12 mouse cellular contexts compared by ENCODE assay signal in genomic region chr11:117392251-117392650, GRCm38 (mm10).
A peak's percentile ranks its signal among the peaks of the same experiment; 100 is the strongest.
DNase-seq lines count a peak whose midpoint lies in the region; ATAC-seq and TF ChIP-seq lines count a peak whose summit lies in the region.
"Had no signal": no experiment of that assay in that cellular context is flagged by ENCODE, and none has a peak within 500 bp of the region (broad histone marks: within the 10 kb centered on the region; RNA-seq: fewer than 3 reads in every experiment).

No protein-coding gene starts in this region.

- 88% methylated on average over 2 of the region's 2 CpGs for WGBS in forebrain, postnatal 0 days
- 83% methylated on average over 2 of the region's 2 CpGs for WGBS in forebrain, embryonic 12.5 days
- WGBS in lung, postnatal 0 days, result 71% methylated on average over 2 of the region's 2 CpGs

- no peaks in the 10 kb centered on the region for H3K79me2 ChIP-seq in MEL (ENCODE audit: control insufficient read depth, insufficient read depth, low read length, poor library complexity)

- no peak for TF ChIP-seq EP300 in lung, postnatal 0 days (IDR thresholded peaks at IDR 0.05)
- TF ChIP-seq EP300 in MEL (IDR thresholded peaks at IDR 0.05; ENCODE audit: low read depth in 1 of 2, low read length in 2 of 2), result no peak

- peak; percentile 68 for TF ChIP-seq RAD21 in MEL (IDR thresholded peaks at IDR 0.05; ENCODE audit: low read depth, low read length)

- no peak for DNase-seq in forebrain, postnatal 0 days
- no peak for DNase-seq in lung, postnatal 0 days (ENCODE audit: low spot score)
- no peak for DNase-seq in lung, postnatal 25 days (ENCODE audit: low spot score)
- peak; percentile 78 for DNase-seq in MEL (ENCODE audit: low read depth, low spot score)
- DNase-seq in naive thymus-derived CD4-positive, alpha-beta T cell, adult 2 months (ENCODE audit: low read depth), result peak; percentile 48
- no peak for DNase-seq in c-Kit-positive CD71-positive TER-119-positive erythroid progenitor cells, embryonic 14.5 days (ENCODE audit: low spot score)
- DNase-seq in heart, adult 9 months (ENCODE audit: low spot score in 2 of 2), result no peak
- DNase-seq: cerebellum, adult 18-20 months; heart, postnatal 10 days had no signal

- no peaks in the 10 kb centered on the region for H3K27me3 ChIP-seq in forebrain, postnatal 0 days (ENCODE audit: insufficient read depth, low read length)
- peaks cover 41% of the 10 kb centered on the region for H3K27me3 ChIP-seq in forebrain, embryonic 12.5 days
- peaks cover 15% of the 10 kb centered on the region; the same call in 1 of the 2 replicates for H3K27me3 ChIP-seq in lung, postnatal 0 days (replicated peaks; ENCODE audit: insufficient read depth, low read length)
- H3K27me3 ChIP-seq in MEL (ENCODE audit: control insufficient read depth in 1 of 2, insufficient read depth in 2 of 2, low read length in 2 of 2), result no peaks in the 10 kb centered on the region; a peak in 1 of 4 replicates

- no peaks in the 10 kb centered on the region for H3K9me3 ChIP-seq in forebrain, postnatal 0 days (ENCODE audit: low read length)
- H3K9me3 ChIP-seq in forebrain, embryonic 12.5 days, result no peaks in the 10 kb centered on the region
- no peaks in the 10 kb centered on the region for H3K9me3 ChIP-seq in lung, postnatal 0 days (ENCODE audit: low read length)
- H3K9me3 ChIP-seq in MEL (replicated peaks; ENCODE audit: insufficient read depth, low read length), result no peaks in the 10 kb centered on the region
- H3K9me3 ChIP-seq: forebrain, embryonic 13.5 days; neural tube, embryonic 12.5 days had no signal

- TF ChIP-seq POLR2A in MEL (IDR thresholded peaks at IDR 0.05; ENCODE audit: control insufficient read depth in 1 of 2, insufficient read depth in 1 of 2, low read depth in 1 of 2, low read length in 2 of 2, poor library complexity in 1 of 2), result no peak

- H3K4me2 ChIP-seq in forebrain, postnatal 0 days (ENCODE audit: low read depth), result no peak overlapping the region
- H3K4me2 ChIP-seq in forebrain, embryonic 12.5 days, result no peak overlapping the region
- no peak overlapping the region for H3K4me2 ChIP-seq in lung, postnatal 0 days (replicated peaks; ENCODE audit: low read depth, low read length)
- H3K4me2 ChIP-seq: forebrain, embryonic 13.5 days; neural tube, embryonic 12.5 days had no signal

- no peaks in the 10 kb centered on the region for H3K36me3 ChIP-seq in forebrain, postnatal 0 days (ENCODE audit: insufficient read depth)
- no peaks in the 10 kb centered on the region for H3K36me3 ChIP-seq in forebrain, embryonic 12.5 days (replicated peaks)
- no peaks in the 10 kb centered on the region for H3K36me3 ChIP-seq in lung, postnatal 0 days (ENCODE audit: insufficient read depth, low read length)
- no peaks in the 10 kb centered on the region for H3K36me3 ChIP-seq in MEL (ENCODE audit: control insufficient read depth in 1 of 2, insufficient read depth in 2 of 2, low read length in 2 of 2)
- H3K36me3 ChIP-seq: neural tube, embryonic 12.5 days had no signal

- no peak overlapping the region for H3K9ac ChIP-seq in forebrain, postnatal 0 days
- no peak overlapping the region for H3K9ac ChIP-seq in forebrain, embryonic 12.5 days
- H3K9ac ChIP-seq in lung, postnatal 0 days (replicated peaks; ENCODE audit: low read depth), result no peak overlapping the region
- H3K9ac ChIP-seq in MEL (ENCODE audit: control insufficient read depth, low read depth, low read length, poor library complexity, severe bottlenecking), result no peak overlapping the region
- H3K9ac ChIP-seq: forebrain, embryonic 13.5 days; neural tube, embryonic 12.5 days had no signal

- H3K4me1 ChIP-seq in forebrain, postnatal 0 days (ENCODE audit: insufficient read depth), result peaks cover 15% of the 10 kb centered on the region; the same call in 1 of the 2 replicates
- peaks cover 32% of the 10 kb centered on the region for H3K4me1 ChIP-seq in forebrain, embryonic 12.5 days
- H3K4me1 ChIP-seq in lung, postnatal 0 days (ENCODE audit: insufficient read depth, low read depth, low read length), result no peaks in the 10 kb centered on the region
- peaks cover 0 to 3% of the 10 kb centered on the region in 2 experiments; a peak in 1 of 4 replicates for H3K4me1 ChIP-seq in MEL (ENCODE audit: control insufficient read depth in 1 of 2, insufficient read depth in 2 of 2, low read length in 2 of 2)

- H3K27ac ChIP-seq in forebrain, postnatal 0 days (ENCODE audit: low read depth, low read length), result no peak overlapping the region
- H3K27ac ChIP-seq in forebrain, embryonic 12.5 days, result no peak overlapping the region
- no peak overlapping the region for H3K27ac ChIP-seq in lung, postnatal 0 days (ENCODE audit: low read length)
- H3K27ac ChIP-seq in MEL (ENCODE audit: control insufficient read depth, low read depth, low read length), result no peak overlapping the region
- H3K27ac ChIP-seq: forebrain, embryonic 13.5 days; neural tube, embryonic 12.5 days had no signal

- H3K4me3 ChIP-seq in forebrain, postnatal 0 days (ENCODE audit: low read depth, low read length), result no peak overlapping the region
- H3K4me3 ChIP-seq in forebrain, embryonic 12.5 days (replicated peaks), result no peak overlapping the region
- H3K4me3 ChIP-seq in lung, postnatal 0 days (ENCODE audit: low read depth, low read length), result no peak overlapping the region
- no peak overlapping the region for H3K4me3 ChIP-seq in MEL (ENCODE audit: control insufficient read depth in 1 of 2, insufficient read depth in 1 of 2, low read depth in 2 of 2, low read length in 2 of 2)
- H3K4me3 ChIP-seq: forebrain, embryonic 13.5 days; neural tube, embryonic 12.5 days had no signal

- no peak for ATAC-seq in forebrain, postnatal 0 days
- no peak for ATAC-seq in forebrain, embryonic 12.5 days (ENCODE audit: low FRiP score)
- ATAC-seq in lung, postnatal 0 days, result no peak
- ATAC-seq: forebrain, embryonic 13.5 days had no signal

- TF ChIP-seq CTCF in forebrain, postnatal 0 days (IDR thresholded peaks at IDR 0.05; ENCODE audit: low read depth), result peak; percentile 45
- TF ChIP-seq CTCF in lung, postnatal 0 days (IDR thresholded peaks at IDR 0.05), result peak; percentile 59
- peak; percentile 81 to 96 (median 93) for TF ChIP-seq CTCF in MEL (IDR thresholded peaks at IDR 0.05 in 2 of 3, conservative IDR thresholded peaks at IDR 0.05 in 1 of 3; ENCODE audit: control insufficient read depth in 1 of 3, insufficient read depth in 1 of 3, low read depth in 2 of 3, low read length in 3 of 3, poor library complexity in 1 of 3, severe bottlenecking in 1 of 3)

TF ChIP-seq in MEL, 35 proteins besides CTCF, POLR2A, EP300 and RAD21:
- TF ChIP-seq GATA1 (IDR thresholded peaks at IDR 0.05; ENCODE audit: low read depth, low read length) (0 out of 2 replicates have a peak, but pooled peaks have one; percentile 12), TBP (IDR thresholded peaks at IDR 0.05; ENCODE audit: low read depth, low read length) (0 out of 2 replicates have a peak, but pooled peaks have one; percentile 16), CHD1 (IDR thresholded peaks at IDR 0.05; ENCODE audit: low read depth, low read length) (no peak), ZC3H11A (IDR thresholded peaks at IDR 0.05; ENCODE audit: low read depth, low read length) (peak; percentile 77), SMC3 (IDR thresholded peaks at IDR 0.05; ENCODE audit: low read depth, low read length) (peak; percentile 82)

Comparison
In these comparisons a context has a peak if more than half of its experiments do, and no peak if none do; other contexts are left out.
1. DNase-seq: peak in MEL (single experiment) and naive thymus-derived CD4-positive, alpha-beta T cell, adult 2 months (single experiment); none in forebrain, postnatal 0 days (single experiment), lung, postnatal 0 days (single experiment), lung, postnatal 25 days (single experiment), c-Kit-positive CD71-positive TER-119-positive erythroid progenitor cells, embryonic 14.5 days (single experiment) and heart, adult 9 months (0 of 2).
2. Peak in every context shown above with its lines, with median percentiles within 50 percentile points of each other: CTCF ChIP-seq.